Mouse (Mus musculus): Measurements from ENCODE around the gene Tex29.
"Not testable (repeated sequence)": the region's sequence is repeated elsewhere in the genome, so short reads cannot be mapped to it uniquely, and the experiment has no call there.

Tex29 gene

GRCm38 (mm10) chr8:11831939-11832338 is 8.3 kb upstream of the Tex29 start:
- no peak for DNase-seq (ENCODE audit: low spot score)

GRCm38 (mm10) chr8:11833157-11833556 is 7.1 kb upstream of the Tex29 start:
- no peak for DNase-seq (ENCODE audit: low spot score)

GRCm38 (mm10) chr8:11834200-11834599 is 6.1 kb upstream of the Tex29 start:
- no peak for DNase-seq (ENCODE audit: low spot score)

- DNase-seq (ENCODE audit: low spot score): no peak
These were observed 5.6 kb upstream of the Tex29 start for GRCm38 (mm10) chr8:11834691-11835090.

GRCm38 (mm10) chr8:11841571-11841970 is 1.3 kb downstream of the Tex29 start:
- DNase-seq (ENCODE audit: low spot score): peak; percentile 50

GRCm38 (mm10) chr8:11842757-11843156 is 2.5 kb downstream of the Tex29 start:
- no peak for DNase-seq (ENCODE audit: low spot score)

- no peak for DNase-seq (ENCODE audit: low spot score)
These were observed 3.5 kb downstream of the Tex29 start for GRCm38 (mm10) chr8:11843677-11844315.

GRCm38 (mm10) chr8:11844316-11844685 is 4.0 kb downstream of the Tex29 start:
- DNase-seq (ENCODE audit: low spot score): no peak

- DNase-seq (ENCODE audit: low spot score): no peak
These were observed 6.5 kb downstream of the Tex29 start for GRCm38 (mm10) chr8:11846807-11847206.

- DNase-seq (ENCODE audit: low spot score): no peak
These were observed 27.6 kb downstream of the Tex29 start for GRCm38 (mm10) chr8:11867832-11868231.

GRCm38 (mm10) chr8:11874227-11874626 is 34.0 kb downstream of the Tex29 start:
- not testable (repeated sequence) for DNase-seq (ENCODE audit: low spot score)

GRCm38 (mm10) chr8:11884646-11885045 is 44.4 kb downstream of the Tex29 start:
- no peak for DNase-seq (ENCODE audit: low spot score)

GRCm38 (mm10) chr8:11885881-11886699 is 45.8 kb downstream of the Tex29 start:
- no peak for DNase-seq (ENCODE audit: low spot score)

GRCm38 (mm10) chr8:11886824-11887223 is 46.5 kb downstream of the Tex29 start:
- DNase-seq (ENCODE audit: low spot score): no peak

GRCm38 (mm10) chr8:11889156-11890018 is 49.1 kb downstream of the Tex29 start:
- DNase-seq (ENCODE audit: low spot score): no peak

GRCm38 (mm10) chr8:11892756-11893155 is 52.5 kb downstream of the Tex29 start:
- DNase-seq (ENCODE audit: low spot score): no peak

- no peak for DNase-seq (ENCODE audit: low spot score)
These were observed 55.9 kb downstream of the Tex29 start for GRCm38 (mm10) chr8:11896022-11896662.

GRCm38 (mm10) chr8:11896677-11897076 is 56.4 kb downstream of the Tex29 start:
- no peak for DNase-seq (ENCODE audit: low spot score)

- DNase-seq (ENCODE audit: low spot score): no peak
These were observed 58.5 kb downstream of the Tex29 start for GRCm38 (mm10) chr8:11898814-11899213.
